In genomic region chr3:108476761-108477619, GRCm38 (mm10) we compare ENCODE assay signal across 10 mouse cellular contexts. TPM values are rescaled to one million over a fixed set of nuclear protein-coding genes. Genes with fewer than 3 reads are reported as not detected.
A peak's percentile ranks its signal among the peaks of the same experiment; 100 is the strongest.
DNase-seq lines count a peak whose midpoint lies in the region; ATAC-seq lines count a peak whose summit lies in the region.
"Had no signal": no experiment of that assay in that cellular context is flagged by ENCODE, and none has a peak within 500 bp of the region (broad histone marks: within the 10 kb centered on the region; RNA-seq: fewer than 3 reads in every experiment).

No protein-coding gene starts in this region.

- DNase-seq in limb, embryonic 11.5 days (ENCODE audit: low spot score) = peak; percentile 28
- DNase-seq in limb, embryonic 10.5 days (ENCODE audit: low spot score) = no peak
- peak; percentile 16 for DNase-seq in heart, postnatal 4 days
- no peak for DNase-seq in cerebellum, adult 9-10 months
- no peak for DNase-seq in c-Kit-positive CD71-positive TER-119-positive erythroid progenitor cells, embryonic 14.5 days (ENCODE audit: low spot score)
- no peak for DNase-seq in cerebellum, adult 11-12 months

- no peaks in the 10 kb centered on the region for H3K4me1 ChIP-seq in limb, embryonic 11.5 days (ENCODE audit: control insufficient read depth, insufficient read depth, low read length)
- H3K4me1 ChIP-seq in limb, embryonic 10.5 days = peaks cover 5% of the 10 kb centered on the region
- peaks cover 20% of the 10 kb centered on the region for H3K4me1 ChIP-seq in limb, embryonic 13.5 days
- peaks cover 19% of the 10 kb centered on the region for H3K4me1 ChIP-seq in stomach, embryonic 16.5 days (ENCODE audit: control insufficient read depth, insufficient read depth, low read length)
- H3K4me1 ChIP-seq: forebrain, embryonic 12.5 days had no signal

- 0 out of 2 replicates have a peak, but pooled peaks have one; percentile 23 for ATAC-seq in limb, embryonic 11.5 days (ENCODE audit: insufficient number of reproducible peaks, low FRiP score, low TSS enrichment, low read depth)
- peak; percentile 38; the same call in 1 of the 2 replicates for ATAC-seq in limb, embryonic 13.5 days (ENCODE audit: low FRiP score, low read depth)
- ATAC-seq in stomach, embryonic 16.5 days (ENCODE audit: insufficient read depth, low FRiP score) = peak; percentile 89
- ATAC-seq: inflammation-experienced regulatory T-cells, adult 6 months had no signal

- H3K9me3 ChIP-seq in limb, embryonic 11.5 days (ENCODE audit: control insufficient read depth, low read length) = no peaks in the 10 kb centered on the region
- no peaks in the 10 kb centered on the region for H3K9me3 ChIP-seq in limb, embryonic 10.5 days (replicated peaks)
- H3K9me3 ChIP-seq in limb, embryonic 13.5 days = no peaks in the 10 kb centered on the region
- no peaks in the 10 kb centered on the region for H3K9me3 ChIP-seq in stomach, embryonic 16.5 days (replicated peaks; ENCODE audit: control insufficient read depth, low read length)
- H3K9me3 ChIP-seq: forebrain, embryonic 12.5 days had no signal

- no peak overlapping the region for H3K4me2 ChIP-seq in limb, embryonic 11.5 days (ENCODE audit: low read depth, severe bottlenecking)
- no peak overlapping the region for H3K4me2 ChIP-seq in limb, embryonic 13.5 days (replicated peaks)
- H3K4me2 ChIP-seq in stomach, embryonic 16.5 days (ENCODE audit: low read depth, low read length) = 0 out of 2 replicates have a peak overlapping the region, but pooled peaks have one; percentile 16
- H3K4me2 ChIP-seq: forebrain, embryonic 12.5 days had no signal

- no peaks in the 10 kb centered on the region for H3K27me3 ChIP-seq in limb, embryonic 11.5 days (ENCODE audit: control insufficient read depth, insufficient read depth, low read length)
- no peaks in the 10 kb centered on the region for H3K27me3 ChIP-seq in limb, embryonic 10.5 days (ENCODE audit: low read depth, poor library complexity, severe bottlenecking)
- H3K27me3 ChIP-seq in limb, embryonic 13.5 days = no peaks in the 10 kb centered on the region
- H3K27me3 ChIP-seq in stomach, embryonic 16.5 days (ENCODE audit: control insufficient read depth, insufficient read depth, low read length) = no peaks in the 10 kb centered on the region
- H3K27me3 ChIP-seq: forebrain, embryonic 12.5 days had no signal

- no peak overlapping the region for H3K9ac ChIP-seq in limb, embryonic 11.5 days (ENCODE audit: low read length)
- no peak overlapping the region for H3K9ac ChIP-seq in limb, embryonic 13.5 days
- no peak overlapping the region; the same call in 1 of the 2 replicates for H3K9ac ChIP-seq in stomach, embryonic 16.5 days (ENCODE audit: low read length)
- H3K9ac ChIP-seq: forebrain, embryonic 12.5 days had no signal

- no peak overlapping the region for H3K27ac ChIP-seq in limb, embryonic 11.5 days (replicated peaks; ENCODE audit: low read depth, low read length)
- H3K27ac ChIP-seq in limb, embryonic 10.5 days = no peak overlapping the region
- H3K27ac ChIP-seq in limb, embryonic 13.5 days = peak overlapping the region; percentile 61; the same call in 1 of the 2 replicates
- H3K27ac ChIP-seq in stomach, embryonic 16.5 days (ENCODE audit: low read length) = peak overlapping the region; percentile 88
- H3K27ac ChIP-seq: forebrain, embryonic 12.5 days had no signal

- WGBS in limb, embryonic 11.5 days = 57% methylated on average over 14 of the region's 14 CpGs
- WGBS in limb, embryonic 10.5 days = 73% methylated on average over 14 of the region's 14 CpGs
- WGBS in limb, embryonic 13.5 days = 45% methylated on average over 14 of the region's 14 CpGs
- 23% methylated on average over 14 of the region's 14 CpGs for WGBS in stomach, embryonic 16.5 days

- no peaks in the 10 kb centered on the region for H3K36me3 ChIP-seq in limb, embryonic 11.5 days (ENCODE audit: control insufficient read depth, insufficient read depth, low read length)
- H3K36me3 ChIP-seq in limb, embryonic 10.5 days = no peaks in the 10 kb centered on the region
- no peaks in the 10 kb centered on the region for H3K36me3 ChIP-seq in limb, embryonic 13.5 days
- H3K36me3 ChIP-seq in stomach, embryonic 16.5 days (ENCODE audit: control insufficient read depth, insufficient read depth, low read length) = no peaks in the 10 kb centered on the region
- H3K36me3 ChIP-seq: forebrain, embryonic 12.5 days had no signal

- no peak overlapping the region for H3K4me3 ChIP-seq in limb, embryonic 11.5 days (ENCODE audit: low read depth, low read length)
- H3K4me3 ChIP-seq in limb, embryonic 10.5 days = no peak overlapping the region
- H3K4me3 ChIP-seq in limb, embryonic 13.5 days = no peak overlapping the region
- H3K4me3 ChIP-seq in stomach, embryonic 16.5 days (replicated peaks; ENCODE audit: low read length) = no peak overlapping the region
- H3K4me3 ChIP-seq: forebrain, embryonic 12.5 days had no signal

RNA-seq across cellular contexts. Expression of gene Sars, which starts 32.0 kb away (rescaled TPM):
- 128 and 130 TPM in 2 replicates for polyA plus RNA-seq in limb, embryonic 11.5 days (2014; fragmentation: Nextera tagmentation; extraction: Ambion mirVana)
- 117 and 125 TPM in 2 replicates for polyA plus RNA-seq in limb, embryonic 10.5 days (2016; fragmentation: Nextera tagmentation; extraction: Ambion mirVana)
- total RNA-seq in heart, postnatal 4 days (2021) = 10 to 100 TPM; 88.2 to 90.6 TPM
- polyA plus RNA-seq in limb, embryonic 13.5 days (2015; fragmentation: Nextera tagmentation; extraction: Ambion mirVana) = 114 and 122 TPM in 2 replicates
- 144 and 146 TPM in 2 replicates for polyA plus RNA-seq in stomach, embryonic 16.5 days (2015; fragmentation: Nextera tagmentation; extraction: Ambion mirVana)

RNA-seq across cellular contexts. Expression of gene 1700013F07Rik, which starts 57.0 kb away (rescaled TPM):
- polyA plus RNA-seq in limb, embryonic 11.5 days (2014; fragmentation: Nextera tagmentation; extraction: Ambion mirVana) = 0.47 TPM in 1 of 2 replicates, not detected in the other
- polyA plus RNA-seq in limb, embryonic 10.5 days (2016; fragmentation: Nextera tagmentation; extraction: Ambion mirVana) = 0.20 TPM in 1 of 2 replicates, not detected in the other
- total RNA-seq in heart, postnatal 4 days (2021) = not detected
- polyA plus RNA-seq in limb, embryonic 13.5 days (2015; fragmentation: Nextera tagmentation; extraction: Ambion mirVana) = not detected in 2 replicates
- not detected in 2 replicates for polyA plus RNA-seq in stomach, embryonic 16.5 days (2015; fragmentation: Nextera tagmentation; extraction: Ambion mirVana)
- polyA plus RNA-seq: inflammation-experienced regulatory T-cells, adult 6 months had no signal

RNA-seq across cellular contexts. Expression of gene 5330417C22Rik, which starts 59.3 kb away (rescaled TPM):
- 0.21 and 0.34 TPM in 2 replicates for polyA plus RNA-seq in limb, embryonic 11.5 days (2014; fragmentation: Nextera tagmentation; extraction: Ambion mirVana)
- polyA plus RNA-seq in limb, embryonic 10.5 days (2016; fragmentation: Nextera tagmentation; extraction: Ambion mirVana) = 0.28 and 0.40 TPM in 2 replicates
- total RNA-seq in heart, postnatal 4 days (2021) = under 1 TPM; 0.21 to 0.29 TPM
- polyA plus RNA-seq in limb, embryonic 13.5 days (2015; fragmentation: Nextera tagmentation; extraction: Ambion mirVana) = 0.66 and 1.0 TPM in 2 replicates
- 35.4 and 36.3 TPM in 2 replicates for polyA plus RNA-seq in stomach, embryonic 16.5 days (2015; fragmentation: Nextera tagmentation; extraction: Ambion mirVana)

Comparison
In these comparisons a context has a peak if more than half of its experiments do, and no peak if none do; other contexts are left out.
1. DNase-seq: peak in limb, embryonic 11.5 days (single experiment) and heart, postnatal 4 days (single experiment); none in limb, embryonic 10.5 days (single experiment), cerebellum, adult 9-10 months (single experiment), c-Kit-positive CD71-positive TER-119-positive erythroid progenitor cells, embryonic 14.5 days (single experiment) and cerebellum, adult 11-12 months (single experiment).
2. H3K27ac ChIP-seq: peak in limb, embryonic 13.5 days (single experiment) and stomach, embryonic 16.5 days (single experiment); none in limb, embryonic 11.5 days (single experiment) and limb, embryonic 10.5 days (single experiment).
3. ATAC-seq: peak in every context shown above with its lines; median percentile 89 in stomach, embryonic 16.5 days; 38 in limb, embryonic 13.5 days; 23 in limb, embryonic 11.5 days.
4. RNA of gene 5330417C22Rik, which starts 59.3 kb away (polyA plus RNA-seq): 35.4 to 36.3 TPM in stomach, embryonic 16.5 days; 0.66 to 1.0 TPM in limb, embryonic 13.5 days, 0.28 to 0.40 TPM in limb, embryonic 10.5 days and 0.21 to 0.34 TPM in limb, embryonic 11.5 days; every median in the first group is over 10 times any median in the second.